Mouse (Mus musculus): ENCODE measurements around the gene Zbtb16.

The Zbtb16 gene

GRCm38 (mm10) chr9:48800627-48801026 lies 35.4 kb downstream of the Zbtb16 start:
- DNase-seq = peak; percentile 53

- DNase-seq = no peak
Measured at GRCm38 (mm10) chr9:48798044-48798443, 38.0 kb downstream of the Zbtb16 start.

- DNase-seq = no peak
Measured at GRCm38 (mm10) chr9:48796267-48796822, 39.7 kb downstream of the Zbtb16 start.

- DNase-seq = no peak
Measured at GRCm38 (mm10) chr9:48795740-48796139, 40.3 kb downstream of the Zbtb16 start.

GRCm38 (mm10) chr9:48795095-48795494 lies 40.9 kb downstream of the Zbtb16 start:
- no peak for DNase-seq

GRCm38 (mm10) chr9:48794463-48794862 lies 41.6 kb downstream of the Zbtb16 start:
- no peak for DNase-seq

GRCm38 (mm10) chr9:48793638-48794188 lies 42.3 kb downstream of the Zbtb16 start:
- DNase-seq = no peak

- no peak for DNase-seq
Measured at GRCm38 (mm10) chr9:48790575-48790974, 45.4 kb downstream of the Zbtb16 start.

- DNase-seq = no peak
Measured at GRCm38 (mm10) chr9:48787906-48788410, 48.1 kb downstream of the Zbtb16 start.

GRCm38 (mm10) chr9:48787321-48787720 lies 48.7 kb downstream of the Zbtb16 start:
- no peak for DNase-seq

GRCm38 (mm10) chr9:48786814-48787213 lies 49.2 kb downstream of the Zbtb16 start:
- no peak for DNase-seq

- no peak for DNase-seq
Measured at GRCm38 (mm10) chr9:48784937-48785336, 51.1 kb downstream of the Zbtb16 start.

GRCm38 (mm10) chr9:48783292-48783691 lies 52.7 kb downstream of the Zbtb16 start:
- no peak for DNase-seq

- DNase-seq = no peak
Measured at GRCm38 (mm10) chr9:48782284-48783060, 53.5 kb downstream of the Zbtb16 start.

- DNase-seq = peak; percentile 67
Measured at GRCm38 (mm10) chr9:48776268-48776667, 59.8 kb downstream of the Zbtb16 start.

GRCm38 (mm10) chr9:48775561-48775960 lies 60.5 kb downstream of the Zbtb16 start:
- DNase-seq = no peak

- no peak for DNase-seq
Measured at GRCm38 (mm10) chr9:48773710-48774109, 62.3 kb downstream of the Zbtb16 start.

GRCm38 (mm10) chr9:48773130-48773529 lies 62.9 kb downstream of the Zbtb16 start:
- no peak for DNase-seq

- no peak for DNase-seq
Measured at GRCm38 (mm10) chr9:48771504-48771903, 64.5 kb downstream of the Zbtb16 start.

- DNase-seq = no peak
Measured at GRCm38 (mm10) chr9:48768965-48769364, 67.1 kb downstream of the Zbtb16 start.

- peak; percentile 64 for DNase-seq
Measured at GRCm38 (mm10) chr9:48767666-48768432, 68.2 kb downstream of the Zbtb16 start.

GRCm38 (mm10) chr9:48765927-48766326 lies 70.1 kb downstream of the Zbtb16 start:
- peak; percentile 70 for DNase-seq

GRCm38 (mm10) chr9:48764311-48764710 lies 71.7 kb downstream of the Zbtb16 start:
- no peak for DNase-seq

Data from layer of hippocampus, adult 9-11 months (tissue).